Mouse (Mus musculus): Measurements from ENCODE around the gene Sept12.

Sept12 gene

GRCm38 (mm10) chr16:4976180-4976579 lies 21.5 kb downstream of the Sept12 start:
- in situ Hi-C loops (cut with MboI) = no loop called here

GRCm38 (mm10) chr16:4974521-4974920 lies 23.1 kb downstream of the Sept12 start:
- in situ Hi-C loops (cut with MboI) = no loop called here

GRCm38 (mm10) chr16:4971626-4972025 lies 26.0 kb downstream of the Sept12 start:
- in situ Hi-C loops (cut with MboI) = no loop called here

- in situ Hi-C loops (cut with MboI) = no loop called here
These were observed 28.4 kb downstream of the Sept12 start for GRCm38 (mm10) chr16:4969055-4969843.

GRCm38 (mm10) chr16:4968426-4968825 lies 29.2 kb downstream of the Sept12 start:
- in situ Hi-C loops (cut with MboI) = no loop called here

GRCm38 (mm10) chr16:4965392-4966129 lies 32.1 kb downstream of the Sept12 start:
- in situ Hi-C loops (cut with MboI) = no loop called here

GRCm38 (mm10) chr16:4964731-4965391 lies 32.8 kb downstream of the Sept12 start:
- in situ Hi-C loops (cut with MboI) = no loop called here

- in situ Hi-C loops (cut with MboI) = no loop called here
These were observed 33.6 kb downstream of the Sept12 start, which contains the start of gene Anks3 for GRCm38 (mm10) chr16:4963797-4964709. TSS of gene Anks3 (minus strand) at chr16:4964205.

GRCm38 (mm10) chr16:4963346-4963745 lies 34.3 kb downstream of the Sept12 start:
- in situ Hi-C loops (cut with MboI) = no loop called here

- in situ Hi-C loops (cut with MboI) = no loop called here
These were observed 37.4 kb downstream of the Sept12 start for GRCm38 (mm10) chr16:4960260-4960659.

- in situ Hi-C loops (cut with MboI) = no loop called here
These were observed 40.2 kb downstream of the Sept12 start for GRCm38 (mm10) chr16:4957446-4957845.

GRCm38 (mm10) chr16:4956609-4957008 lies 41.0 kb downstream of the Sept12 start:
- in situ Hi-C loops (cut with MboI) = no loop called here

GRCm38 (mm10) chr16:4947378-4947777 lies 50.3 kb downstream of the Sept12 start:
- in situ Hi-C loops (cut with MboI) = no loop called here

GRCm38 (mm10) chr16:4946155-4946554 lies 51.5 kb downstream of the Sept12 start:
- in situ Hi-C loops (cut with MboI) = no loop called here

- in situ Hi-C loops (cut with MboI) = no loop called here
These were observed 52.2 kb downstream of the Sept12 start for GRCm38 (mm10) chr16:4945415-4945814.

- in situ Hi-C loops (cut with MboI) = no loop called here
These were observed 54.2 kb downstream of the Sept12 start for GRCm38 (mm10) chr16:4943431-4943830.

- in situ Hi-C loops (cut with MboI) = no loop called here
These were observed 54.8 kb downstream of the Sept12 start for GRCm38 (mm10) chr16:4942868-4943267.

GRCm38 (mm10) chr16:4941016-4941415 lies 56.6 kb downstream of the Sept12 start:
- in situ Hi-C loops (cut with MboI) = no loop called here

GRCm38 (mm10) chr16:4940311-4940850 lies 57.3 kb downstream of the Sept12 start:
- in situ Hi-C loops (cut with MboI) = no loop called here

- in situ Hi-C loops (cut with MboI) = no loop called here
These were observed 58.2 kb downstream of the Sept12 start for GRCm38 (mm10) chr16:4939412-4939811.

GRCm38 (mm10) chr16:4938989-4939388 lies 58.7 kb downstream of the Sept12 start:
- in situ Hi-C loops (cut with MboI) = no loop called here

Data from mature B cell (primary cell).